Comparison of ENCODE assay signal across 13 mouse cellular contexts in genomic region chr6:94718607-94719346, GRCm38 (mm10). TPM values are rescaled to one million over a fixed set of nuclear protein-coding genes. Genes with fewer than 3 reads are reported as not detected.
DNase-seq lines count a peak whose midpoint lies in the region; ATAC-seq lines count a peak whose summit lies in the region.
"Had no signal": no experiment of that assay in that cellular context is flagged by ENCODE, and none has a peak within 500 bp of the region (broad histone marks: within the 10 kb centered on the region; RNA-seq: fewer than 3 reads in every experiment).

No protein-coding gene starts in this region.

- no peaks in the 10 kb centered on the region; the same call in 1 of the 2 replicates for H3K27me3 ChIP-seq in embryonic facial prominence, embryonic 13.5 days
- no peaks in the 10 kb centered on the region for H3K27me3 ChIP-seq in embryonic facial prominence, embryonic 10.5 days (replicated peaks; ENCODE audit: low read depth, poor library complexity, severe bottlenecking)
- H3K27me3 ChIP-seq in kidney, embryonic 15.5 days = no peaks in the 10 kb centered on the region
- H3K27me3 ChIP-seq in intestine, embryonic 15.5 days (replicated peaks) = no peaks in the 10 kb centered on the region
- H3K27me3 ChIP-seq: CH12.LX; liver, embryonic 15.5 days had no signal

- H3K36me3 ChIP-seq in embryonic facial prominence, embryonic 13.5 days = no peaks in the 10 kb centered on the region
- no peaks in the 10 kb centered on the region for H3K36me3 ChIP-seq in embryonic facial prominence, embryonic 10.5 days (replicated peaks)
- no peaks in the 10 kb centered on the region for H3K36me3 ChIP-seq in kidney, embryonic 15.5 days
- no peaks in the 10 kb centered on the region for H3K36me3 ChIP-seq in intestine, embryonic 15.5 days
- H3K36me3 ChIP-seq: liver, embryonic 15.5 days had no signal

- H3K9ac ChIP-seq in embryonic facial prominence, embryonic 13.5 days = no peak overlapping the region
- no peak overlapping the region for H3K9ac ChIP-seq in kidney, embryonic 15.5 days
- H3K9ac ChIP-seq in intestine, embryonic 15.5 days = no peak overlapping the region
- H3K9ac ChIP-seq: forebrain, postnatal 0 days; liver, embryonic 15.5 days had no signal

- WGBS in embryonic facial prominence, embryonic 13.5 days = 81% methylated on average over 15 of the region's 15 CpGs
- WGBS in embryonic facial prominence, embryonic 10.5 days = 88% methylated on average over 15 of the region's 15 CpGs
- 76% methylated on average over 15 of the region's 15 CpGs for WGBS in kidney, embryonic 15.5 days
- 60% methylated on average over 15 of the region's 15 CpGs for WGBS in intestine, embryonic 15.5 days

- 0 out of 2 replicates have a peak overlapping the region, but pooled peaks have one; percentile 66 for H3K27ac ChIP-seq in embryonic facial prominence, embryonic 13.5 days
- H3K27ac ChIP-seq in embryonic facial prominence, embryonic 10.5 days (replicated peaks) = no peak overlapping the region
- H3K27ac ChIP-seq in kidney, embryonic 15.5 days = peak overlapping the region; percentile 54; the same call in 1 of the 2 replicates
- H3K27ac ChIP-seq in intestine, embryonic 15.5 days = peak overlapping the region; percentile 79
- H3K27ac ChIP-seq: liver, embryonic 15.5 days had no signal

- peaks cover 24% of the 10 kb centered on the region for H3K4me1 ChIP-seq in embryonic facial prominence, embryonic 13.5 days
- peaks cover 24% of the 10 kb centered on the region for H3K4me1 ChIP-seq in embryonic facial prominence, embryonic 10.5 days
- peaks cover 26% of the 10 kb centered on the region for H3K4me1 ChIP-seq in kidney, embryonic 15.5 days
- H3K4me1 ChIP-seq in intestine, embryonic 15.5 days (replicated peaks) = peaks cover 13% of the 10 kb centered on the region; the same call in 1 of the 2 replicates
- H3K4me1 ChIP-seq: liver, embryonic 15.5 days had no signal

- no peak overlapping the region for H3K4me2 ChIP-seq in embryonic facial prominence, embryonic 13.5 days
- H3K4me2 ChIP-seq in kidney, embryonic 15.5 days = no peak overlapping the region
- no peak overlapping the region for H3K4me2 ChIP-seq in intestine, embryonic 15.5 days (replicated peaks)
- H3K4me2 ChIP-seq: liver, embryonic 15.5 days had no signal

- no peak for ATAC-seq in embryonic facial prominence, embryonic 13.5 days (ENCODE audit: insufficient number of reproducible peaks, insufficient read depth, low FRiP score, low TSS enrichment, low read depth)
- no peak for ATAC-seq in kidney, embryonic 15.5 days (replicated peaks; ENCODE audit: low FRiP score)
- ATAC-seq in intestine, embryonic 15.5 days = peak; percentile 93
- ATAC-seq in megakaryocyte-erythroid progenitor cell, adult 5-6 weeks (replicated peaks; ENCODE audit: low FRiP score, low TSS enrichment, poor library complexity, severe bottlenecking) = peak; percentile 80

- DNase-seq in embryonic facial prominence, embryonic 10.5 days (ENCODE audit: low spot score) = no peak
- DNase-seq in kidney, adult 8-10 months = no peak
- DNase-seq in adrenal gland, adult 8-10 months = no peak
- no peak for DNase-seq in adipocyte (ENCODE audit: low spot score)
- DNase-seq: cerebellum, adult 11 months; kidney, adult 18-20 months had no signal

- H3K4me3 ChIP-seq in embryonic facial prominence, embryonic 13.5 days = no peak overlapping the region
- no peak overlapping the region for H3K4me3 ChIP-seq in embryonic facial prominence, embryonic 10.5 days
- no peak overlapping the region for H3K4me3 ChIP-seq in kidney, embryonic 15.5 days (replicated peaks)
- H3K4me3 ChIP-seq in intestine, embryonic 15.5 days (replicated peaks) = no peak overlapping the region
- H3K4me3 ChIP-seq: liver, embryonic 15.5 days had no signal

- H3K9me3 ChIP-seq in embryonic facial prominence, embryonic 13.5 days = no peaks in the 10 kb centered on the region
- H3K9me3 ChIP-seq in embryonic facial prominence, embryonic 10.5 days = no peaks in the 10 kb centered on the region
- no peaks in the 10 kb centered on the region for H3K9me3 ChIP-seq in kidney, embryonic 15.5 days (replicated peaks)
- H3K9me3 ChIP-seq in intestine, embryonic 15.5 days = no peaks in the 10 kb centered on the region
- H3K9me3 ChIP-seq: liver, embryonic 15.5 days had no signal

RNA-seq across cellular contexts. Expression of gene Lrig1, which starts 18.8 kb away (rescaled TPM):
- 17.4 and 18.9 TPM in 2 replicates for polyA plus RNA-seq in embryonic facial prominence, embryonic 13.5 days (2015; fragmentation: Nextera tagmentation; extraction: Ambion mirVana)
- 11.7 and 11.8 TPM in 2 replicates for polyA plus RNA-seq in embryonic facial prominence, embryonic 10.5 days (2016; fragmentation: Nextera tagmentation; extraction: Ambion mirVana)
- 7.3 and 8.1 TPM in 2 replicates for polyA plus RNA-seq in kidney, embryonic 15.5 days (2015; fragmentation: Nextera tagmentation; extraction: Ambion mirVana)
- polyA plus RNA-seq in intestine, embryonic 15.5 days (2015; fragmentation: Nextera tagmentation; extraction: Ambion mirVana) = 17.1 and 19.5 TPM in 2 replicates
- 4.1 and 29.0 TPM in 2 replicates for total RNA-seq in megakaryocyte-erythroid progenitor cell, adult 5-6 weeks (2014; fragmentation: Nextera tagmentation)
- 2.7 and 3.5 TPM in 2 replicates for total RNA-seq in megakaryocyte-erythroid progenitor cell, adult 5-6 weeks (2017)
- 10 to 100 TPM in 1 of 4 experiments, 1 to 10 TPM in 3; 8.2 to 14.0 (median 9.0) TPM for total RNA-seq in adrenal gland, adult 8-10 months (2022)
- total RNA-seq: CH12.LX had no signal

Comparison
In these comparisons a context has a peak if more than half of its experiments do, and no peak if none do; other contexts are left out.
1. ATAC-seq: peak in intestine, embryonic 15.5 days (single experiment) and megakaryocyte-erythroid progenitor cell, adult 5-6 weeks (single experiment); none in embryonic facial prominence, embryonic 13.5 days (single experiment) and kidney, embryonic 15.5 days (single experiment).